Mouse (Mus musculus): ENCODE measurements at regions not wholly inside any gene's neighbourhood (a gene's known extent, or its start where the extent isn't known, plus 50 kb on each side); places are given as distances from the start of the nearest gene placed in this dataset.

- Histone ChIP-seq H3K9ac (replicated peaks; ENCODE audit: low read depth, low read length) (no peak overlapping the region), H3K36me3 (ENCODE audit: control insufficient read depth, insufficient read depth, low read length) (no peaks in the 10 kb centered on the region), H3K27me3 (ENCODE audit: control insufficient read depth, insufficient read depth, low read length) (no peaks in the 10 kb centered on the region), H3K4me1 (ENCODE audit: control insufficient read depth, insufficient read depth, low read length) (no peaks in the 10 kb centered on the region), H3K4me2 (ENCODE audit: low read depth, low read length) (no peak overlapping the region), H3K9me3 (ENCODE audit: control insufficient read depth, low read length) (no peaks in the 10 kb centered on the region), H3K27ac (ENCODE audit: low read depth, low read length) (no peak overlapping the region), H3K4me3 (ENCODE audit: low read depth, low read length) (no peak overlapping the region)
- ATAC-seq (ENCODE audit: low read depth): no peak
- WGBS: 83% methylated on average over 3 of the region's 3 CpGs
These were observed 63.3 kb downstream of the Tmem18 start for GRCm38 (mm10) chr12:30647511-30647910.

- ATAC-seq (ENCODE audit: low read depth): no peak
- Histone ChIP-seq H3K9ac (replicated peaks; ENCODE audit: low read depth, low read length) (no peak overlapping the region), H3K4me3 (ENCODE audit: low read depth, low read length) (no peak overlapping the region), H3K4me2 (ENCODE audit: low read depth, low read length) (no peak overlapping the region), H3K9me3 (ENCODE audit: control insufficient read depth, low read length) (no peaks in the 10 kb centered on the region), H3K4me1 (ENCODE audit: control insufficient read depth, insufficient read depth, low read length) (no peaks in the 10 kb centered on the region), H3K27me3 (ENCODE audit: control insufficient read depth, insufficient read depth, low read length) (no peaks in the 10 kb centered on the region), H3K27ac (ENCODE audit: low read depth, low read length) (no peak overlapping the region), H3K36me3 (ENCODE audit: control insufficient read depth, insufficient read depth, low read length) (no peaks in the 10 kb centered on the region)
- WGBS: 50% methylated on average over 1 of the region's 1 CpGs
These were observed 67.3 kb downstream of the Tmem18 start for GRCm38 (mm10) chr12:30651506-30651905.

- WGBS: 73% methylated on average over 5 of the region's 5 CpGs
- Histone ChIP-seq H3K36me3 (ENCODE audit: control insufficient read depth, insufficient read depth, low read length) (no peaks in the 10 kb centered on the region), H3K27ac (ENCODE audit: low read depth, low read length) (no peak overlapping the region), H3K9me3 (ENCODE audit: control insufficient read depth, low read length) (no peaks in the 10 kb centered on the region), H3K4me1 (ENCODE audit: control insufficient read depth, insufficient read depth, low read length) (no peaks in the 10 kb centered on the region), H3K4me3 (ENCODE audit: low read depth, low read length) (no peak overlapping the region), H3K9ac (replicated peaks; ENCODE audit: low read depth, low read length) (no peak overlapping the region), H3K27me3 (ENCODE audit: control insufficient read depth, insufficient read depth, low read length) (no peaks in the 10 kb centered on the region), H3K4me2 (ENCODE audit: low read depth, low read length) (no peak overlapping the region)
- ATAC-seq (ENCODE audit: low read depth): no peak
These were observed 70.3 kb downstream of the Tmem18 start for GRCm38 (mm10) chr12:30654347-30655075.

- H3K4me2 ChIP-seq (ENCODE audit: low read depth, low read length): no peak overlapping the region
- H3K9me3 ChIP-seq (ENCODE audit: control insufficient read depth, low read length): no peaks in the 10 kb centered on the region
- no peak overlapping the region for H3K4me3 ChIP-seq (ENCODE audit: low read depth, low read length)
- no peak overlapping the region for H3K9ac ChIP-seq (replicated peaks; ENCODE audit: low read depth, low read length)
- ATAC-seq (ENCODE audit: low read depth): no peak
- no peaks in the 10 kb centered on the region for H3K4me1 ChIP-seq (ENCODE audit: control insufficient read depth, insufficient read depth, low read length)
- no peaks in the 10 kb centered on the region for H3K36me3 ChIP-seq (ENCODE audit: control insufficient read depth, insufficient read depth, low read length)
- no peaks in the 10 kb centered on the region for H3K27me3 ChIP-seq (ENCODE audit: control insufficient read depth, insufficient read depth, low read length)
- H3K27ac ChIP-seq (ENCODE audit: low read depth, low read length): no peak overlapping the region
- 92% methylated on average over 1 of the region's 1 CpGs for WGBS
These were observed 70.8 kb downstream of the Tmem18 start for GRCm38 (mm10) chr12:30655076-30655421.

DNA sequence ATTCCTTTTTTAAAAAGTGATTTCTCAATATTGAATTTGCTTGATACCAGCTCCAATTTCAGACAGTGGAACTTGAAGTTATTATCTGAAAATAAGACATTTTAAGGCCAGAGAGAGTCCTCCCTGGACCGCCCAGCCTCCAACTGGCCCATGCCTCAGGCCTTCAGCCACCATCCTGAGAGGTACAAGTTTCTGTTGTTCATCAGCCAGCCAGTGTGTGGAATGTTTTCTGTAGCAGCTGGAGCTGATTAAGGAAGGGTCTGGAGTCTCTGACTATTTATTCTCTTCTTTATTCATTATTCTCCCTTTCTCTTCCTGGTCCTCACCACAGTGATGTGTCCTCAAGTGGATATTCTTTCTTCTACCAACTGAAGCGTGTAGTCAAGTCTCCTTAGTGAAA, 94.6 kb downstream of the Tmem18 start:
- no peaks in the 10 kb centered on the region for H3K4me1 ChIP-seq (ENCODE audit: control insufficient read depth, insufficient read depth, low read length)
- H3K27ac ChIP-seq (ENCODE audit: low read depth, low read length): no peak overlapping the region
- no peaks in the 10 kb centered on the region for H3K36me3 ChIP-seq (ENCODE audit: control insufficient read depth, insufficient read depth, low read length)
- ATAC-seq (ENCODE audit: low read depth): no peak
- H3K27me3 ChIP-seq (ENCODE audit: control insufficient read depth, insufficient read depth, low read length): no peaks in the 10 kb centered on the region
- no peak overlapping the region for H3K4me2 ChIP-seq (ENCODE audit: low read depth, low read length)
- H3K9ac ChIP-seq (replicated peaks; ENCODE audit: low read depth, low read length): no peak overlapping the region
- H3K4me3 ChIP-seq (ENCODE audit: low read depth, low read length): no peak overlapping the region
- 80% methylated on average over 2 of the region's 2 CpGs for WGBS
- no peaks in the 10 kb centered on the region for H3K9me3 ChIP-seq (ENCODE audit: control insufficient read depth, low read length)

DNA sequence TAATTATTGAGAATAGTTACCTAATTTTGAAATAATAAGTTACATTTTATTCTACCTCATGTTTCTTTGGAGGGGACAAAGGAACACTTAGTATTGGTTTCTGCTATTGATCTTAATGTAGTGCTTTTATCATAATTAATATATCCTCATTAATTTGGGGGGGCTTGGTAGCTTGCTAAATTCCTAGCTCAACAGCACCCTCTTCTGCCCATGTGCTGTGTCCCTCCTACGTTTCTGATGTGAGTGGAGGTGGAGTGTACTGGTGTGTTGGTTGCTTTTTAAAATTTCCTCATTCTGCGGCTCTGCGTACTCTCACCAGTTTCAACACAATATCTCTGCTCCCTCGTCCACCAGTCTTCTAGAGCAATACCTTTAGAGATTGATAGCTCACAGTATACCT, 105.8 kb downstream of the Tmem18 start:
- Histone ChIP-seq H3K27ac (ENCODE audit: low read depth, low read length) (no peak overlapping the region), H3K9me3 (ENCODE audit: control insufficient read depth, low read length) (no peaks in the 10 kb centered on the region), H3K4me2 (ENCODE audit: low read depth, low read length) (no peak overlapping the region), H3K27me3 (ENCODE audit: control insufficient read depth, insufficient read depth, low read length) (no peaks in the 10 kb centered on the region), H3K4me3 (ENCODE audit: low read depth, low read length) (no peak overlapping the region), H3K9ac (replicated peaks; ENCODE audit: low read depth, low read length) (no peak overlapping the region), H3K36me3 (ENCODE audit: control insufficient read depth, insufficient read depth, low read length) (no peaks in the 10 kb centered on the region), H3K4me1 (ENCODE audit: control insufficient read depth, insufficient read depth, low read length) (no peaks in the 10 kb centered on the region)
- no peak for ATAC-seq (ENCODE audit: low read depth)
- WGBS: 76% methylated on average over 4 of the region's 4 CpGs

DNA sequence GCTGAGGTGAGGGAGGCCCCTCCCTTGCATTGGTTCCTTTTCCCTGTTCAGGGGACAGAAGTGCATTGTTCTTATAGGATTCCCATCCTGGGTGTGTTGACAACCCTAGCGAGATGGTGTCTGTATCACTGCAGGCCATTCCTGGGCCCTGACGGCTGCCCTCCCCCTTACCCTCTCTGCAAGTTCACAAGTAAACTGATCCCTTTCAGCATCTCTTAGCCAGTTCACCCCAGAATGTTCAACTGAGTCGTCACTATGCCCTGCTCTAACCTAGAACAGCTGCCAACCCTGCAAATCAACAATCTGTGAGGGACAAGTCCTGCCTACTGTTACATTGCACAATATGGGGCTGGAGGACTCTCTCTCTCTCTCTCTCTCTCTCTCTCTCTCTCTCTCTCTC, 109.3 kb downstream of the Tmem18 start:
- no peak for ATAC-seq (ENCODE audit: low read depth)
- Histone ChIP-seq H3K9ac (replicated peaks; ENCODE audit: low read depth, low read length) (no peak overlapping the region), H3K4me2 (ENCODE audit: low read depth, low read length) (no peak overlapping the region), H3K9me3 (ENCODE audit: control insufficient read depth, low read length) (no peaks in the 10 kb centered on the region), H3K27ac (ENCODE audit: low read depth, low read length) (no peak overlapping the region), H3K36me3 (ENCODE audit: control insufficient read depth, insufficient read depth, low read length) (no peaks in the 10 kb centered on the region), H3K4me3 (ENCODE audit: low read depth, low read length) (no peak overlapping the region), H3K27me3 (ENCODE audit: control insufficient read depth, insufficient read depth, low read length) (no peaks in the 10 kb centered on the region), H3K4me1 (ENCODE audit: control insufficient read depth, insufficient read depth, low read length) (no peaks in the 10 kb centered on the region)
- 60% methylated on average over 3 of the region's 3 CpGs for WGBS

GRCm38 (mm10) chr12:30698256-30698655, 114.0 kb downstream of the Tmem18 start:
- 68% methylated on average over 6 of the region's 6 CpGs for WGBS
- H3K27ac ChIP-seq (ENCODE audit: low read depth, low read length): no peak overlapping the region

GRCm38 (mm10) chr12:30703691-30704090, 119.5 kb downstream of the Tmem18 start:
- H3K27me3 ChIP-seq (ENCODE audit: control insufficient read depth, insufficient read depth, low read length): no peaks in the 10 kb centered on the region
- H3K4me3 ChIP-seq (ENCODE audit: low read depth, low read length): no peak overlapping the region
- H3K4me1 ChIP-seq (ENCODE audit: control insufficient read depth, insufficient read depth, low read length): no peaks in the 10 kb centered on the region
- no peak overlapping the region for H3K27ac ChIP-seq (ENCODE audit: low read depth, low read length)
- no peak overlapping the region for H3K4me2 ChIP-seq (ENCODE audit: low read depth, low read length)
- 84% methylated on average over 3 of the region's 3 CpGs for WGBS
- no peaks in the 10 kb centered on the region for H3K36me3 ChIP-seq (ENCODE audit: control insufficient read depth, insufficient read depth, low read length)
- no peaks in the 10 kb centered on the region for H3K9me3 ChIP-seq (ENCODE audit: control insufficient read depth, low read length)
- no peak for ATAC-seq (ENCODE audit: low read depth)
- H3K9ac ChIP-seq (replicated peaks; ENCODE audit: low read depth, low read length): no peak overlapping the region

More at GRCm38 (mm10) chr12:30698256-30698655, 114.0 kb downstream of the Tmem18 start:
- Histone ChIP-seq H3K4me3 (ENCODE audit: low read depth, low read length) (no peak overlapping the region), H3K9me3 (ENCODE audit: control insufficient read depth, low read length) (no peaks in the 10 kb centered on the region), H3K9ac (replicated peaks; ENCODE audit: low read depth, low read length) (no peak overlapping the region), H3K36me3 (ENCODE audit: control insufficient read depth, insufficient read depth, low read length) (no peaks in the 10 kb centered on the region), H3K27me3 (ENCODE audit: control insufficient read depth, insufficient read depth, low read length) (no peaks in the 10 kb centered on the region), H3K4me1 (ENCODE audit: control insufficient read depth, insufficient read depth, low read length) (no peaks in the 10 kb centered on the region), H3K4me2 (ENCODE audit: low read depth, low read length) (no peak overlapping the region)
- ATAC-seq (ENCODE audit: low read depth): no peak

Measured in neural tube, embryonic 14.5 days (tissue).